Mouse (Mus musculus): ENCODE results near the gene Ippk.

Gene Ippk

DNA sequence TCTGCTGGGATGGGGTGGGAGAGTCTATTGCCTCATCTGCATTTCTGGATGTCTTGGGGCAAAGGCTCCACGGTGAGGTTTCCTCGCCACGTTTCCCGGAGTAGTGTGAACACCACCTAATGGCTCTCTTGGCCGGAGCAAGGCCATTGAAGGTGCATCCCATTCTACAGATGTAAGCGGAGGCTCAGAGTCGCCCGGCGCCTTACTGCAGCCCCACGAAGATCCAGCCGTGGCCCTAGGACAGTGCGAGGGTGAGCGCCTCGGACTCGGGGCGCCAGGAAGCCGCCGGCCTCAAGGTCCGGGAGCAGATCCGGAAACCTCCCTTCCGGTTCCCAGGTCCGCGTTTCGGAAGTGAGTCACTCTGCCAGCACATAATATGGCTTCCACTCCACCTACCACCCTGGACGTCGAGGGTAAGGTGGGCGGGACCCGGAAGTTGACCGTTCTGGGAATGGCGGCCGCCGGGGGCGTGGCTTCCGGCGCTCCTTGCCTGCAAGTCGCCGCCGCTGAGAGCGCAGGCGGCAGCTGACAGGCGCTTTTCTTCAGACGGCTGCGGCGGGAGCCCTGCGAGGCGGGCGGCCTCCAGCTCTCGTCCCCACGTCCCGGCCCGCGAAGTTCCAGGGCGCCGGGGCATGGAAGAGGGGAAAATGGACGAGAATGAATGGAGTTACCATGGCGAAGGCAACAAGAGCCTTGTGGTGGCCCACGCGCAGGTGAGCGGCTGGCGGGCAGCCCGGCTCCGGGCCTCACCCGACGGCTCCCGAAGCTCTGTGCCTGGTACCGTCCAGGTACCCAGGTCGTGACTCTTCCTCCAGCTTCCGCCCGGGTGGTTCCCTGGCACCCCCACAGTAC lies at the start of gene Ippk:
Ippk (plus strand) TSS at position 496 of the 852 bp plus-strand sequence.
- peak; percentile 95 to 97 for DNase-seq (ENCODE audit: low spot score in 2 of 2)

DNA sequence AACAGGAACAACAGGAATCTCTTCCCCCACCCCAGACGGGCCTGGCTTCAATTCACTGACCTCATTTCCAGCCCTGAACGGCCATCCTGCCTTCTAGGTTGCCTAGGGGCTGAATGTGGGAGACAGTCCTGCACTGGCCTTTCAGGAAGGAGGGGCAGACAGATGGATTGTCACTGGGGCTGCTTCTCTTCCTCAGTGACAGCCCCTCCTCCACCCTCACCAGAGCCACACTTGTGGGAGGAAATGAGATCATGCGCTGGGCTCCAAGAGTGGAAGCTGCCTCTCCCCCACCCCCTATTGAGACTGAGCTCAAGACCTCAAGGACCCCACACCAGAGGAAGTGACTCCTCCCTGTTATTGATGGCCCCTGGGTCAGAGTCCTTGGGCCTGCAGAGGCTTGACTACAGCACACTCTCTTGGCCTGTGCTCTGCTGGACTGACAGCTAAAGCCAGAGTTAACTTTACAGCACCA lies 49.6 kb upstream of the Ippk start:
- peak; percentile 58 to 63 for DNase-seq (ENCODE audit: low spot score in 2 of 2)

DNA sequence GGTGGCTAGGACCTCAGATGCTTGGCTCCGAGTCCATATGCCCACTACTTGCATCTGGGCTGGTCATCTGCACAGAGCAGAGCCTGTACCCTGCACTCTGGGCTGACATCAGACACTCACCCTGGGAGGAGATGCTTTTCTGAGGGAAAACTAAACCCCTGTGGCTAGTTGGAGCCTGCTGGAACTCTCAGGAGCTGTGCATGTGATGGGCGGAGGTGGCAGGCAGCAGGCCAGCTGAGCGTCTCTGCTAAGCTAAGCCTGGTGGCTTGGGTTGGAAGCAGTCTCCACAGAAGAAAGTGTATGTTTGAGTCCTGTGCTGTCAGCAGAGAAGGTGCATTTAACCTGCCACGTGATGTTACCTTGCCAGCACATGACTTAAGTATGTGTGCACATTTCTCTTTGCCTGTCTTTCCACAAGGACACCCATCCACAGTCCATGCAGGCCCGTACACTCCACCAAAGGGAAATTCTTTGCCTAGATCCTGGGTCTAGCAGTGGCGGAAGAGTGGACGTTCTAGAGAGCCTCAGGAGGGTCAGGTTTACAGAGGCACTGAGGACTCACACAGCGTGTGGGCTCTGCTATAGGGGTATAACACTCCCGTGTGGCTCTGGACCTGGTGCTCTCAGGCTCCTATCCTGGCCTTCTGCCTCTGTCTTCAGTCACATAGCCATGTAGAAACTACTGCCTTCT lies 48.5 kb upstream of the Ippk start:
- no peak for DNase-seq (ENCODE audit: low spot score in 2 of 2)

GRCm38 (mm10) chr13:49374304-49374703 lies 46.7 kb upstream of the Ippk start:
- no peak for DNase-seq (ENCODE audit: low spot score in 2 of 2)

DNA sequence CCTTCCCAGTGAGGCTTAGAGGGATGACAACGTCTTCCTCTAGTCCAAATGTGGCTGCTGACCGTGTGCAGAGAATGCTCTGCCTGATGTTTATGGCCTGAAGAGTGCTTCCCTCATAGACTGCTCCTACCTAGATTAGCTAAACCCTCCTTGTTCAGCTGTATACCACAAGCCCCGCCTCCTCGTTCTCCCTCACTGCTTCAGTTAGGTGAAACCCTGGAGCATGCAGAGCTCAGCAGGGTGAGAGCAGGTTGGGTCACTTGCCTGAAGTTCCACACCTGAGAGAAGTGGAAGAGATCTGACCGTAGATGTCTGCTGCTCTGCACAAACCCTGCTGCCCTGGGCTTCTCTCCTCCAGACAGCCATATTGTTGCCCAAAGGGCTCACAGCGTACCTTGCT lies 46.3 kb upstream of the Ippk start:
- no peak for DNase-seq (ENCODE audit: low spot score in 2 of 2)

DNA sequence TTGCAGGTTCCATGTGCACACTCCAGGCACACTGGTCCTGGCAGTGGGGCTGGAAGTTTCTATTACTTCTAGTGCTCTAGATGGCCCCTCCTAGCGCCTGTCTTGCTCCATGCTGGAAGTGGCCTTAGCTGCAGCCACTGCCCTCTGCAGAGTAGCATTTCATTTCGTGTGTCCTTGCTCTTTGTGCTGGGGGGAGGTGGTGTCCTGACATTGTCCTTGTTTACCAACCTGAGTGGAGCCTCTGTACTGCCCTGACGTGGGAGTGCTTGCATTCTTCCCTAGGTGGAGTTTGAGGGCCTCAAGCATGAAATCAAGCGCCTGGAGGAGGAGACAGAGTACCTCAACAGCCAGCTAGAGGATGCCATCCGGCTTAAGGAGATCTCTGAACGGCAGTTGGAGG lies 43.4 kb upstream of the Ippk start:
- DNase-seq (ENCODE audit: low spot score in 2 of 2), result no peak

- DNase-seq (ENCODE audit: low spot score in 2 of 2), result no peak
Measured at GRCm38 (mm10) chr13:49379301-49379700, 41.7 kb upstream of the Ippk start.

GRCm38 (mm10) chr13:49381230-49381629 lies 39.8 kb upstream of the Ippk start:
- peak; percentile 46 to 68 for DNase-seq (ENCODE audit: low spot score in 2 of 2)

GRCm38 (mm10) chr13:49382997-49383396 lies 38.1 kb upstream of the Ippk start:
- no peak for DNase-seq (ENCODE audit: low spot score in 2 of 2)

GRCm38 (mm10) chr13:49384751-49385463 lies 36.1 kb upstream of the Ippk start:
- DNase-seq (ENCODE audit: low spot score in 2 of 2), result no peak

GRCm38 (mm10) chr13:49391374-49391773 lies 29.7 kb upstream of the Ippk start:
- peak in 1 of 2 experiments; percentile 13 for DNase-seq (ENCODE audit: low spot score in 2 of 2)

GRCm38 (mm10) chr13:49393579-49393978 lies 27.5 kb upstream of the Ippk start:
- no peak for DNase-seq (ENCODE audit: low spot score in 2 of 2)

- DNase-seq (ENCODE audit: low spot score in 2 of 2), result no peak
Measured at GRCm38 (mm10) chr13:49394886-49395447, 26.1 kb upstream of the Ippk start.

DNA sequence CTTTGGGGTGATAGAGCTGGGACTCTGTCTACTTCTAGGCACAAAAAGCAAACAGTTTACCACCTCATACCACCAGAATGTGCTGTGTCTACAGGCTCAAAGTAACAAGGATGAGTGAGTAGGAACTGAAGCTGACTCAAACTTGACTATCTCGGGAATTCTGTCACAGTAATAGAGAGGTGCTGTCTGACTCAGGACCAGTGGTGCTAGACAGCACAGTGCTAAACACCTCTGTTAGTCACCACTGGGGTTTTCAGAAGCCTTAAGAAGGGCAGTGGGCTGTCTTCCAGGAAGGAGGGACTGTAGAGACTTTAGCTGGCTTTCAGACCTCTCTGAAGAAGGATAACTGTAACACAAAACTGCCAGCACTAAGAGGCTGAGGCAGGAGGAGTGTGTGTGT lies 24.3 kb upstream of the Ippk start:
- no peak for DNase-seq (ENCODE audit: low spot score in 2 of 2)

- no peak for DNase-seq (ENCODE audit: low spot score in 2 of 2)
Measured at GRCm38 (mm10) chr13:49398191-49398590, 22.9 kb upstream of the Ippk start.

- DNase-seq (ENCODE audit: low spot score in 2 of 2), result no peak
Measured at GRCm38 (mm10) chr13:49400139-49400538, 20.9 kb upstream of the Ippk start.

GRCm38 (mm10) chr13:49402628-49403027 lies 18.4 kb upstream of the Ippk start:
- DNase-seq (ENCODE audit: low spot score in 2 of 2), result no peak

DNA sequence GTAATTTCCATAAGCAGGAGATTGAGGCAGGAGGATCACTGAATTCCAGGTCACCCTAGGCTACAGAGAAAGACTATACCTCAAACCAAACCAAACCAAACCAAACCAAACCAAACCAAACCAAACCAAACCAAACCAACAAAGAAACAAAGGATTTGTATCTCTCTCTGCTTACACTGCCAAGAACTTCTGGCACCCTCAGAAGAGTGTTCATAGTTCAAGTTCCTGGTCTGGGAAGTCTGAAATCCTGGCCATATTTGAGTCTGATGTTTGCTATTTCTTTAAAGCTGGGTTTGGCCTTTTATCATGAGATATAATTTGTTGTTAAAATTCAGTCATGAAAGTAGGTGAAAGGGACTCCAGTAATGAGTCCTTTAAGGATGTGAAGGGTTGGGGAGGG lies 13.3 kb upstream of the Ippk start:
- DNase-seq (ENCODE audit: low spot score in 2 of 2), result no peak

DNA sequence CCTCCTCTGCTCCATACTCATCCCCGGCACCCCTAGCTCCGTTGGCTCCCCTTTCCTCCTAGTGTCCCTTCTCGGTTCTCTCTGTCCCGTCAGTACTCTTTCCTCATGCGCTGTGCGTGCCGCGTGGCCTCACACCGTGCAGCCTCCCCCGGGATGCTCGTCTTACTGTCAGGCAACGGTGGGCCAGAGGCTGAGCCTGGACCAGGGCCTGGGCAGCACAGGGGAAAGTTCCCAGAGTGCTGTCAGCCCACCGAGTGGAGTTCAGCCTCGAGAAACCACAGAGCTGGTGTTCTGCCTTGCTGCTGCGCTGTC lies 513 bp downstream of the Ippk start:
- DNase-seq (ENCODE audit: low spot score in 2 of 2), result no peak

- no peak for DNase-seq (ENCODE audit: low spot score in 2 of 2)
Measured at GRCm38 (mm10) chr13:49421959-49422358, 910 bp downstream of the Ippk start.

GRCm38 (mm10) chr13:49426736-49427135 lies 5.7 kb downstream of the Ippk start:
- no peak for DNase-seq (ENCODE audit: low spot score in 2 of 2)

- DNase-seq (ENCODE audit: low spot score in 2 of 2), result no peak
Measured at GRCm38 (mm10) chr13:49428042-49428675, 7.1 kb downstream of the Ippk start.

All from natural killer cell, adult 2 months (primary cell).